Mouse (Mus musculus): ENCODE data around the gene Opn1mw. TPM values are rescaled to one million over a fixed set of nuclear protein-coding genes. Genes with fewer than 3 reads are reported as not detected.

Opn1mw gene
- polyA plus RNA-seq, 1 experiment from 2014 or later, result not detected

- ATAC-seq (replicated peaks), result no peak
- WGBS, result 100% methylated on average over 1 of the region's 1 CpGs
- H3K36me3 ChIP-seq, result no peaks in the 10 kb centered on the region
- H3K9me3 ChIP-seq, result no peaks in the 10 kb centered on the region
- no peaks in the 10 kb centered on the region for H3K27me3 ChIP-seq
- no peaks in the 10 kb centered on the region for H3K4me1 ChIP-seq
- H3K4me2 ChIP-seq (replicated peaks), result no peak within 1 kb of the TSS
- H3K4me3 ChIP-seq, result no peak within 1 kb of the TSS
- H3K9ac ChIP-seq (replicated peaks), result no peak within 1 kb of the TSS
- no peak within 1 kb of the TSS for H3K27ac ChIP-seq (replicated peaks)
These were observed 40.5 kb downstream of the Opn1mw start, which contains the start of gene Tex28 for GRCm38 (mm10) chrX:74167738-74168137. Gene Tex28, minus strand, starts transcription at chrX:74167838.

DNA sequence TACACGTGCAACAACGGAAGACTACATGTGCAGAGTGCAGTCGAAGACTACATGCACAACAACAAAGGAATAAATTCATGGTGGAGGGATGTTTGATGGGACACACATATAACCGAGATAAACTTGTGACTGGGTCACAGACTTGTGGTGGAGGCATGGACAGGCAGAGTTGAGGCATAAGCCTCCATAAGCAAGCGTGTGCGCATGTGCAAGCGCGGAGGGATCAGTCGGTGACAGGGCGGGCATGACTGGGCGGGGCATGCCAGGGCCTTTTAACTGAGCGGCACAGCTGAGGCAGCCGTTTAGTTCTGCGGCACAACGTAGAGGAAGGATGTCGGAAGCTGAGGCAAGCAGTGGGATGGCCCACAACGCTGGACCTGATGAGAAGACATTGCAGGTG is 49.7 kb downstream of the Opn1mw start, which contains the start of gene Tktl1:
Tktl1 (plus strand) TSS at position 301 of the 400 bp plus-strand sequence.
- no peaks in the 10 kb centered on the region for H3K36me3 ChIP-seq
- H3K27me3 ChIP-seq, result no peaks in the 10 kb centered on the region
- WGBS, result 91% methylated on average over 17 of the region's 17 CpGs
- no peak within 1 kb of the TSS for H3K9ac ChIP-seq (replicated peaks)
- H3K4me1 ChIP-seq, result no peaks in the 10 kb centered on the region
- no peak within 1 kb of the TSS for H3K27ac ChIP-seq (replicated peaks)
- H3K4me3 ChIP-seq, result no peak within 1 kb of the TSS
- no peak for ATAC-seq (replicated peaks)
- H3K9me3 ChIP-seq, result no peaks in the 10 kb centered on the region
- H3K4me2 ChIP-seq (replicated peaks), result no peak within 1 kb of the TSS

Other genes starting within 250 kb of the Opn1mw start
- 0.23 TPM in 1 of 2 replicates, not detected in the other for gene Avpr2, start 235.4 kb upstream of the Opn1mw start, polyA plus RNA-seq (2015; fragmentation: Nextera tagmentation; extraction: Ambion mirVana)
- gene L1cam, start 231.4 kb upstream of the Opn1mw start, polyA plus RNA-seq (2015; fragmentation: Nextera tagmentation; extraction: Ambion mirVana), result 66.5 and 78.2 TPM in 2 replicates
- gene Arhgap4, start 205.6 kb upstream of the Opn1mw start, polyA plus RNA-seq (2015; fragmentation: Nextera tagmentation; extraction: Ambion mirVana), result 2.2 and 2.3 TPM in 2 replicates
- 108 and 110 TPM in 2 replicates for gene Naa10, start 205.5 kb upstream of the Opn1mw start, polyA plus RNA-seq (2015; fragmentation: Nextera tagmentation; extraction: Ambion mirVana)
- 8.3 and 9.3 TPM in 2 replicates for gene Renbp, start 196.6 kb upstream of the Opn1mw start, polyA plus RNA-seq (2015; fragmentation: Nextera tagmentation; extraction: Ambion mirVana)
- gene Hcfc1, start 161.1 kb upstream of the Opn1mw start, polyA plus RNA-seq (2015; fragmentation: Nextera tagmentation; extraction: Ambion mirVana), result 59.4 and 61.6 TPM in 2 replicates
- gene Irak1, start 103.5 kb upstream of the Opn1mw start, polyA plus RNA-seq (2015; fragmentation: Nextera tagmentation; extraction: Ambion mirVana), result 33.3 and 38.2 TPM in 2 replicates
- gene Mecp2, start 7.9 kb downstream of the Opn1mw start, polyA plus RNA-seq (2015; fragmentation: Nextera tagmentation; extraction: Ambion mirVana), result 15.9 and 16.4 TPM in 2 replicates
- gene Tex28, start 40.4 kb downstream of the Opn1mw start, polyA plus RNA-seq (2015; fragmentation: Nextera tagmentation; extraction: Ambion mirVana), result not detected in 2 replicates
- gene Tktl1, start 49.8 kb downstream of the Opn1mw start, polyA plus RNA-seq (2015; fragmentation: Nextera tagmentation; extraction: Ambion mirVana), result 0.19 TPM in 1 of 2 replicates, not detected in the other
- 105 and 116 TPM in 2 replicates for gene Flna, start 122.4 kb downstream of the Opn1mw start, polyA plus RNA-seq (2015; fragmentation: Nextera tagmentation; extraction: Ambion mirVana)
- 17.7 and 18.1 TPM in 2 replicates for gene Emd, start 127.2 kb downstream of the Opn1mw start, polyA plus RNA-seq (2015; fragmentation: Nextera tagmentation; extraction: Ambion mirVana)
- gene Rpl10, start 143.3 kb downstream of the Opn1mw start, polyA plus RNA-seq (2015; fragmentation: Nextera tagmentation; extraction: Ambion mirVana), result 503 and 525 TPM in 2 replicates
- gene Taz, start 154.4 kb downstream of the Opn1mw start, polyA plus RNA-seq (2015; fragmentation: Nextera tagmentation; extraction: Ambion mirVana), result 93.6 and 101 TPM in 2 replicates
- gene Dnase1l1, start 154.9 kb downstream of the Opn1mw start, polyA plus RNA-seq (2015; fragmentation: Nextera tagmentation; extraction: Ambion mirVana), result 2.2 and 2.4 TPM in 2 replicates
- gene Atp6ap1, start 169.6 kb downstream of the Opn1mw start, polyA plus RNA-seq (2015; fragmentation: Nextera tagmentation; extraction: Ambion mirVana), result 185 and 191 TPM in 2 replicates
- gene Gdi1, start 177.5 kb downstream of the Opn1mw start, polyA plus RNA-seq (2015; fragmentation: Nextera tagmentation; extraction: Ambion mirVana), result 923 and 936 TPM in 2 replicates
- gene Fam50a, start 185.6 kb downstream of the Opn1mw start, polyA plus RNA-seq (2015; fragmentation: Nextera tagmentation; extraction: Ambion mirVana), result 65.1 and 65.6 TPM in 2 replicates
- gene Plxna3, start 201.6 kb downstream of the Opn1mw start, polyA plus RNA-seq (2015; fragmentation: Nextera tagmentation; extraction: Ambion mirVana), result 63.0 and 68.8 TPM in 2 replicates
- gene Lage3, start 226.2 kb downstream of the Opn1mw start, polyA plus RNA-seq (2015; fragmentation: Nextera tagmentation; extraction: Ambion mirVana), result 82.9 and 87.9 TPM in 2 replicates
- gene Ubl4a, start 245.8 kb downstream of the Opn1mw start, polyA plus RNA-seq (2015; fragmentation: Nextera tagmentation; extraction: Ambion mirVana), result 68.4 and 69.0 TPM in 2 replicates
- gene Slc10a3, start 245.9 kb downstream of the Opn1mw start, polyA plus RNA-seq (2015; fragmentation: Nextera tagmentation; extraction: Ambion mirVana), result 6.9 and 7.0 TPM in 2 replicates

Data from forebrain, embryonic 15.5 days (tissue).